Mouse (Mus musculus): ENCODE data around the gene Arap1. TPM values are rescaled to one million over a fixed set of nuclear protein-coding genes. Genes with fewer than 3 reads are reported as not detected.
A peak's percentile ranks its signal among the peaks of the same experiment; 100 is the strongest.

The Arap1 gene
- polyA plus RNA-seq, 1 experiment from 2014 or later = 22.5 TPM

DNA sequence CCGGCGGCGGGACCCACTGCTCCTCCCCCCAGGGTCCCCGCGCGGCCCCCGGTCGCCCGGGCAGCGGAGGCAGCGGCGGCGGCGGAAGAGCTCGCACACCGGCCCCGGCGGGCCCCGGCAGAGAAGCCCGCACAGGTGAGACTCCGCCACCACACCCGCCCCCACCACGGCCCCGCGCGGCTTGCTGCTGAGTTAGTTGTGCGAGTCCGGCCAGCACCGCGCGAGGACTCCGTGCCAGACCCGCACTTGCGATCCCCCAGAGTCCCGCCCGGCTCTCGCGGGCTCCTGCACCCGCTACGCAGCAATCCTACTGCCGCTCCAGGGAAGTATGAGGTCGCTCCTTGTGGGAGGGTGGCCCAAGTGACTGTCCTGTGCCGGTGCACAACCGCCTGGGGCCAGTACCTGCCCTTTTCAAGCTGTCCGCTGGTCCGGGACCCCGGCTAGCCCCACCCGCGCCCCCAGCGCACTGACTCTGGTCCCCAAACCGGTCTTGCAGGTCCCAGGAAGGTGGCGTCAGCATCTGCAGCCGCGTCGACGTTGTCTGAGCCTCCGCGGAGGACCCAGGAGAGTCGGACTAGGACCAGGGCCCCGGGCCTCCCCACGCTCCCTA, 26.5 kb upstream of the Arap1 start:
- peak overlapping the region; percentile 76 for H3K4me3 ChIP-seq (ENCODE audit: low read depth, low read length)
- H3K9ac ChIP-seq (ENCODE audit: low read depth, low read length) = peak overlapping the region; percentile 77
- ATAC-seq (ENCODE audit: low read depth) = no peak
- H3K4me2 ChIP-seq (ENCODE audit: low read depth, low read length) = peak overlapping the region; percentile 93
- no peaks in the 10 kb centered on the region for H3K27me3 ChIP-seq (ENCODE audit: control insufficient read depth, insufficient read depth, low read depth, low read length)
- WGBS (ENCODE audit: insufficient replicate concordance) = 1% methylated on average over 58 of the region's 61 CpGs
- no peaks in the 10 kb centered on the region; the same call in 1 of the 2 replicates for H3K36me3 ChIP-seq (ENCODE audit: control insufficient read depth, insufficient read depth)
- no peaks in the 10 kb centered on the region for H3K9me3 ChIP-seq (replicated peaks; ENCODE audit: control insufficient read depth, low read length)
- peaks cover 66% of the 10 kb centered on the region for H3K4me1 ChIP-seq (ENCODE audit: control insufficient read depth, low read depth, low read length)
- peak overlapping the region; percentile 80 for H3K27ac ChIP-seq (ENCODE audit: low read length)

DNA sequence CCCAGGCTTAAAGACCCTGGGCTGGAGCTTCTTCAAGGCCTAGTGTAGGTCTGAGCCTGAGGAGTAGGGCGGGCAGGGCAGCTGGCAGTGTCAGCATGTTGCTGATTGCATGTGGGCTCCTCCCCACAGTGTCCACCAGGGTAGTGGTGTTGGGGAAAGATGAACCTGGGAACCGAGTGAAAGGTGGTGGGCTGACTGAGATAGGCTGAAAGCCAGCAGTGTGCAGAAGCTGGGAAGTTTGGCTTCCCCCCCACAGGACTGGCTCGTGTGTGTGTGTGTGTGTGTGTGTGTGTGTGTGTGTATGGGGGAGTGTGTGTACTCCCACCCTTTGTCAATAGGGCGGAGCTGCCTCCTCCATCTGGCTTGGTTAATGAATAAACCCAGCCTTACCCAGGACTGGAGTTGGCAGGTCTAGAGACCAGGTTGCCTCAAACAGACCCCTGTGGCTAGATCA, 24.7 kb upstream of the Arap1 start:
- Histone ChIP-seq H3K27me3 (ENCODE audit: control insufficient read depth, insufficient read depth, low read depth, low read length) (no peaks in the 10 kb centered on the region), H3K27ac (ENCODE audit: low read length) (peak overlapping the region; percentile 86), H3K9me3 (replicated peaks; ENCODE audit: control insufficient read depth, low read length) (no peaks in the 10 kb centered on the region), H3K4me3 (ENCODE audit: low read depth, low read length) (peak overlapping the region; percentile 76), H3K4me1 (ENCODE audit: control insufficient read depth, low read depth, low read length) (peaks cover 51% of the 10 kb centered on the region), H3K4me2 (ENCODE audit: low read depth, low read length) (peak overlapping the region; percentile 93), H3K36me3 (ENCODE audit: control insufficient read depth, insufficient read depth) (no peaks in the 10 kb centered on the region; the same call in 1 of the 2 replicates), H3K9ac (ENCODE audit: low read depth, low read length) (peak overlapping the region; percentile 48)
- ATAC-seq (ENCODE audit: low read depth) = peak; percentile 52
- 37% methylated on average over 4 of the region's 4 CpGs for WGBS (ENCODE audit: insufficient replicate concordance)

- no peaks in the 10 kb centered on the region; the same call in 1 of the 2 replicates for H3K36me3 ChIP-seq (ENCODE audit: control insufficient read depth, insufficient read depth)
- no peaks in the 10 kb centered on the region for H3K27me3 ChIP-seq (ENCODE audit: control insufficient read depth, insufficient read depth, low read depth, low read length)
- no peak overlapping the region for H3K9ac ChIP-seq (ENCODE audit: low read depth, low read length)
- H3K9me3 ChIP-seq (replicated peaks; ENCODE audit: control insufficient read depth, low read length) = no peaks in the 10 kb centered on the region
- 47% methylated on average over 6 of the region's 6 CpGs for WGBS (ENCODE audit: insufficient replicate concordance)
- H3K4me2 ChIP-seq (ENCODE audit: low read depth, low read length) = peak overlapping the region; percentile 93
- H3K4me3 ChIP-seq (ENCODE audit: low read depth, low read length) = no peak overlapping the region; the same call in 1 of the 2 replicates
- H3K27ac ChIP-seq (ENCODE audit: low read length) = peak overlapping the region; percentile 86
- ATAC-seq (ENCODE audit: low read depth) = peak; percentile 39
- H3K4me1 ChIP-seq (ENCODE audit: control insufficient read depth, low read depth, low read length) = peaks cover 46% of the 10 kb centered on the region
These were observed 23.5 kb upstream of the Arap1 start for GRCm38 (mm10) chr7:101324142-101324962.

GRCm38 (mm10) chr7:101326006-101326405, 21.9 kb upstream of the Arap1 start:
- 61% methylated on average over 5 of the region's 5 CpGs for WGBS (ENCODE audit: insufficient replicate concordance)
- no peak for ATAC-seq (ENCODE audit: low read depth)
- Histone ChIP-seq H3K4me1 (ENCODE audit: control insufficient read depth, low read depth, low read length) (peaks cover 31% of the 10 kb centered on the region), H3K4me2 (ENCODE audit: low read depth, low read length) (peak overlapping the region; percentile 10; the same call in 1 of the 2 replicates), H3K9me3 (replicated peaks; ENCODE audit: control insufficient read depth, low read length) (no peaks in the 10 kb centered on the region), H3K9ac (ENCODE audit: low read depth, low read length) (no peak overlapping the region), H3K27me3 (ENCODE audit: control insufficient read depth, insufficient read depth, low read depth, low read length) (no peaks in the 10 kb centered on the region), H3K36me3 (ENCODE audit: control insufficient read depth, insufficient read depth) (no peaks in the 10 kb centered on the region; the same call in 1 of the 2 replicates), H3K4me3 (ENCODE audit: low read depth, low read length) (no peak overlapping the region), H3K27ac (ENCODE audit: low read length) (peak overlapping the region; percentile 33)

- H3K27ac ChIP-seq (ENCODE audit: low read length) = no peak overlapping the region
- peak overlapping the region; percentile 4; the same call in 1 of the 2 replicates for H3K4me2 ChIP-seq (ENCODE audit: low read depth, low read length)
- WGBS (ENCODE audit: insufficient replicate concordance) = 69% methylated on average over 5 of the region's 5 CpGs
- peaks cover 32% of the 10 kb centered on the region for H3K4me1 ChIP-seq (ENCODE audit: control insufficient read depth, low read depth, low read length)
- no peak for ATAC-seq (ENCODE audit: low read depth)
- H3K9ac ChIP-seq (ENCODE audit: low read depth, low read length) = peak overlapping the region; percentile 9; the same call in 1 of the 2 replicates
- H3K27me3 ChIP-seq (ENCODE audit: control insufficient read depth, insufficient read depth, low read depth, low read length) = no peaks in the 10 kb centered on the region
- no peak overlapping the region for H3K4me3 ChIP-seq (ENCODE audit: low read depth, low read length)
- no peaks in the 10 kb centered on the region; the same call in 1 of the 2 replicates for H3K36me3 ChIP-seq (ENCODE audit: control insufficient read depth, insufficient read depth)
- H3K9me3 ChIP-seq (replicated peaks; ENCODE audit: control insufficient read depth, low read length) = no peaks in the 10 kb centered on the region
These were observed 20.6 kb upstream of the Arap1 start for GRCm38 (mm10) chr7:101327263-101327662.

GRCm38 (mm10) chr7:101327786-101328185, 20.1 kb upstream of the Arap1 start:
- H3K9ac ChIP-seq (ENCODE audit: low read depth, low read length) = peak overlapping the region; percentile 9; the same call in 1 of the 2 replicates
- 64% methylated on average over 2 of the region's 2 CpGs for WGBS (ENCODE audit: insufficient replicate concordance)
- no peak for ATAC-seq (ENCODE audit: low read depth)
- no peaks in the 10 kb centered on the region for H3K9me3 ChIP-seq (replicated peaks; ENCODE audit: control insufficient read depth, low read length)
- H3K4me1 ChIP-seq (ENCODE audit: control insufficient read depth, low read depth, low read length) = peaks cover 28% of the 10 kb centered on the region
- 0 out of 2 replicates have a peak overlapping the region, but pooled peaks have one; percentile 4 for H3K4me2 ChIP-seq (ENCODE audit: low read depth, low read length)
- H3K4me3 ChIP-seq (ENCODE audit: low read depth, low read length) = no peak overlapping the region
- no peak overlapping the region for H3K27ac ChIP-seq (ENCODE audit: low read length)
- H3K36me3 ChIP-seq (ENCODE audit: control insufficient read depth, insufficient read depth) = no peaks in the 10 kb centered on the region; the same call in 1 of the 2 replicates
- H3K27me3 ChIP-seq (ENCODE audit: control insufficient read depth, insufficient read depth, low read depth, low read length) = no peaks in the 10 kb centered on the region

DNA sequence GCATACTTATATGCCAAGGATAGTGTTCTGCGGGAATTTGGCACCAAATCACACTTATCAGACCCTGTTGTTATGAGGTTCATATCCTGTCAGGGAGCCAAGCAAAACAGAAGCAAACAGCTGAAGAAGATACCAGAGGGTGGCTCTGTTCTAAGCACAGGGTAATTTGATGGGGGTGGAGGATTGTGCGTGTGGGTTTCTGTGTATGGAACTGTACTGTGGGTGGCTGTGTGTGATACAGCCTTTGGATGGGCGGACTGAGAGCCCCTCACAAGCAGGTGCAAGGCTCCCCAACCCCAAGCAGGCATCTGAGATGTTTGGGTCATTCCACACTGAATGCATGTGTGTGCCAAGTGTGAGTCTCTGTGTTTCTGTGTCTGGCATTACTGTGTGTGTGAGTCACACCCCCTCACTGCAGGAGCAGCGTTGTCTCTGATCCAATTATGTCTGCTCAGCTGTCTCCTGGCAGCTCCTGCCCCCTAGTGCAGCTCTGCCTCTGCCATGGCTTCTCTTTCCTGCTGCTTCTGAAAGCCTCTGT, 19.2 kb upstream of the Arap1 start:
- Histone ChIP-seq H3K27ac (ENCODE audit: low read length) (no peak overlapping the region), H3K27me3 (ENCODE audit: control insufficient read depth, insufficient read depth, low read depth, low read length) (no peaks in the 10 kb centered on the region), H3K4me3 (ENCODE audit: low read depth, low read length) (no peak overlapping the region), H3K36me3 (ENCODE audit: control insufficient read depth, insufficient read depth) (no peaks in the 10 kb centered on the region; the same call in 1 of the 2 replicates), H3K9me3 (replicated peaks; ENCODE audit: control insufficient read depth, low read length) (no peaks in the 10 kb centered on the region), H3K9ac (ENCODE audit: low read depth, low read length) (no peak overlapping the region), H3K4me2 (ENCODE audit: low read depth, low read length) (no peak overlapping the region), H3K4me1 (ENCODE audit: control insufficient read depth, low read depth, low read length) (peaks cover 19% of the 10 kb centered on the region)
- no peak for ATAC-seq (ENCODE audit: low read depth)
- WGBS (ENCODE audit: insufficient replicate concordance) = 57% methylated on average over 4 of the region's 4 CpGs

DNA sequence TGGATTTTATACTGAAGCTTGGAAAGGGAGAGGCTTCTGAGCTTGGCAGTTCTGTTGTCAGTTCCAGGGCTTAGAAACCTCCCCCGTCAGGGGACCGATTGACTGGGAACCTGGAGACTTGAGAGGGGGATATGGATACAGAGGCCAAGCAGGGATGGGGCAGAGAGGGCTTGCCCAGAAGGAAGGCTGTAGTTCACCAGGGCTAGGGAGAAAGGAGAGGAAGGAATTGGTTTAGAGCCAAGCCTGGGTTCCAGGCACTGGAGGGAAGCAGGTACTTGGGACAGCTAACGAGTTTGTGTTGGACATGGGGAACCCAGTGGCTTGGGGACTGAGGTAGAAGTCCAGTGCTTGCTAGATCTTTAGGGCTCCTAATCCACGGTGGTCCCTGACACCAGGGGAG, 18.3 kb upstream of the Arap1 start:
- no peak for ATAC-seq (ENCODE audit: low read depth)
- Histone ChIP-seq H3K9ac (ENCODE audit: low read depth, low read length) (no peak overlapping the region), H3K4me2 (ENCODE audit: low read depth, low read length) (no peak overlapping the region), H3K9me3 (replicated peaks; ENCODE audit: control insufficient read depth, low read length) (no peaks in the 10 kb centered on the region), H3K27me3 (ENCODE audit: control insufficient read depth, insufficient read depth, low read depth, low read length) (no peaks in the 10 kb centered on the region), H3K4me3 (ENCODE audit: low read depth, low read length) (no peak overlapping the region), H3K27ac (ENCODE audit: low read length) (no peak overlapping the region), H3K4me1 (ENCODE audit: control insufficient read depth, low read depth, low read length) (peaks cover 15% of the 10 kb centered on the region), H3K36me3 (ENCODE audit: control insufficient read depth, insufficient read depth) (no peaks in the 10 kb centered on the region)
- 61% methylated on average over 4 of the region's 4 CpGs for WGBS (ENCODE audit: insufficient replicate concordance)
